ENCODE assay signal across 9 mouse cellular contexts in the genomic region with DNA sequence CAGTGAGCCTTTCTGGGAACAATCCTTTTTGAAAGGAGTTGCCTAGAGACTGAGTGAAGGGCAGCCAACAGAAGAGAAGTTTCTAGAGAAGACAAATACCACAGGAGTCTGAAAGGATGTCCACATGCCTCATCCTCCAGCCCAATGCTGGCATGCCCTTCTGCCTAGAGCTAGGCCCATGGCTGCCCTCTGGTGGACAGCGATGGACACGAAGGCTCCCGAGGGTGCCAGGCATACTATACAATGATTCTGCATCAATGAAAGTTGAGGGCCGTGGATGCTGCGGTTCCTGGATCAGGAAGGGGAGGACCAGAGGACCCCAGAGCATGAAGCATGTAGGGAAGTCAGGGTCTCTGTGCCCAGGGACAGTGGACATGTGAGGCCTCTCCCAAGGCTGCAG. TPM values are rescaled to one million over a fixed set of nuclear protein-coding genes. Genes with fewer than 3 reads are reported as not detected.
DNase-seq lines count a peak whose midpoint lies in the region; ATAC-seq lines count a peak whose summit lies in the region.
"Had no signal": no experiment of that assay in that cellular context is flagged by ENCODE, and none has a peak within 500 bp of the region (broad histone marks: within the 10 kb centered on the region; RNA-seq: fewer than 3 reads in every experiment).

No protein-coding gene starts in this region.

- H3K27me3 ChIP-seq in intestine, embryonic 16.5 days (replicated peaks; ENCODE audit: control insufficient read depth, insufficient read depth, low read length), result no peaks in the 10 kb centered on the region
- H3K27me3 ChIP-seq in splenic B cell, adult 2 months (ENCODE audit: control insufficient read depth, insufficient read depth, low read length, poor library complexity, severe bottlenecking), result no peaks in the 10 kb centered on the region
- H3K27me3 ChIP-seq: heart, embryonic 13.5 days had no signal

- H3K9me3 ChIP-seq in intestine, embryonic 16.5 days (ENCODE audit: control insufficient read depth, low read length), result no peaks in the 10 kb centered on the region
- H3K9me3 ChIP-seq: heart, embryonic 13.5 days had no signal

- 0 out of 2 replicates have a peak, but pooled peaks have one; percentile 17 for ATAC-seq in intestine, embryonic 16.5 days

- no peak overlapping the region for H3K27ac ChIP-seq in intestine, embryonic 16.5 days (ENCODE audit: low read length)
- H3K27ac ChIP-seq: heart, embryonic 13.5 days had no signal

- no peak overlapping the region for H3K4me3 ChIP-seq in intestine, embryonic 16.5 days (ENCODE audit: low read length)
- H3K4me3 ChIP-seq: heart, embryonic 13.5 days had no signal

- 0 out of 2 replicates have a peak, but pooled peaks cover 2% of the 10 kb centered on the region for H3K4me1 ChIP-seq in intestine, embryonic 16.5 days (ENCODE audit: control insufficient read depth, insufficient read depth, low read length)

- no peak overlapping the region for H3K4me2 ChIP-seq in intestine, embryonic 16.5 days (ENCODE audit: low read depth, low read length)
- H3K4me2 ChIP-seq: heart, embryonic 13.5 days had no signal

- no peak overlapping the region for H3K9ac ChIP-seq in intestine, embryonic 16.5 days (ENCODE audit: low read depth, low read length)
- H3K9ac ChIP-seq: heart, embryonic 13.5 days had no signal

- H3K36me3 ChIP-seq in intestine, embryonic 16.5 days (ENCODE audit: control insufficient read depth, insufficient read depth, low read length), result no peaks in the 10 kb centered on the region
- no peaks in the 10 kb centered on the region for H3K36me3 ChIP-seq in splenic B cell, adult 2 months (ENCODE audit: control insufficient read depth, insufficient read depth, low read length, poor library complexity, severe bottlenecking)
- H3K36me3 ChIP-seq: heart, embryonic 13.5 days had no signal

- DNase-seq in cerebellum, adult 18-20 months, result peak; percentile 12 to 20
- DNase-seq in cerebellum, adult 11 months, result no peak
- DNase-seq in ovary, postnatal 36 days (ENCODE audit: low spot score), result peak; percentile 50
- no peak for DNase-seq in ovary, postnatal 10 days (ENCODE audit: low spot score)
- DNase-seq in embryo, embryonic 11 days, result peak; percentile 70
- DNase-seq in lung, postnatal 14 days, result peak; percentile 66
- DNase-seq in splenic B cell, adult 2 months (ENCODE audit: low read depth, low spot score), result peak; percentile 69

- WGBS in intestine, embryonic 16.5 days, result 32% methylated on average over 5 of the region's 5 CpGs

RNA-seq across cellular contexts. Expression of gene Prss41, which starts 9.3 kb away (rescaled TPM):
- polyA plus RNA-seq in intestine, embryonic 16.5 days (2015; fragmentation: Nextera tagmentation; extraction: Ambion mirVana), result 2.7 and 3.4 TPM in 2 replicates

RNA-seq across cellular contexts. Expression of gene Prss32, which starts 9.6 kb away (rescaled TPM):
- 11.8 and 14.5 TPM in 2 replicates for polyA plus RNA-seq in intestine, embryonic 16.5 days (2015; fragmentation: Nextera tagmentation; extraction: Ambion mirVana)

RNA-seq across cellular contexts. Expression of gene Prss21, which starts 14.6 kb away (rescaled TPM):
- not detected in 2 replicates for polyA plus RNA-seq in intestine, embryonic 16.5 days (2015; fragmentation: Nextera tagmentation; extraction: Ambion mirVana)
- polyA plus RNA-seq: heart, embryonic 13.5 days had no signal

RNA-seq across cellular contexts. Expression of gene Prss33, which starts 17.4 kb away (rescaled TPM):
- polyA plus RNA-seq in intestine, embryonic 16.5 days (2015; fragmentation: Nextera tagmentation; extraction: Ambion mirVana), result 0.17 TPM in 1 of 2 replicates, not detected in the other
- polyA plus RNA-seq: heart, embryonic 13.5 days had no signal

RNA-seq across cellular contexts. Expression of gene Elob, which starts 24.4 kb away (rescaled TPM):
- 836 and 930 TPM in 2 replicates for polyA plus RNA-seq in intestine, embryonic 16.5 days (2015; fragmentation: Nextera tagmentation; extraction: Ambion mirVana)

Comparison
In these comparisons a context has a peak if more than half of its experiments do, and no peak if none do; other contexts are left out.
1. DNase-seq: peak in cerebellum, adult 18-20 months (2 of 2), ovary, postnatal 36 days (single experiment), embryo, embryonic 11 days (single experiment), lung, postnatal 14 days (single experiment) and splenic B cell, adult 2 months (single experiment); none in cerebellum, adult 11 months (single experiment) and ovary, postnatal 10 days (single experiment).